Mouse (Mus musculus): ENCODE data around the gene Paqr5. TPM values are rescaled to one million over a fixed set of nuclear protein-coding genes. Genes with fewer than 3 reads are reported as not detected.

Gene Paqr5
- polyA plus RNA-seq, 1 experiment: 15.9 TPM

GRCm38 (mm10) chr9:62013316-62014097 is 13.1 kb downstream of the Paqr5 start:
- no peak for DNase-seq (ENCODE audit: low read depth)

- no peak for DNase-seq (ENCODE audit: low read depth)
These were observed 18.3 kb downstream of the Paqr5 start for GRCm38 (mm10) chr9:62008360-62008759.

- no peak for DNase-seq (ENCODE audit: low read depth)
These were observed 19.6 kb downstream of the Paqr5 start for GRCm38 (mm10) chr9:62007028-62007427.

- DNase-seq (ENCODE audit: low read depth): no peak
These were observed 23.0 kb downstream of the Paqr5 start for GRCm38 (mm10) chr9:62003611-62004010.

GRCm38 (mm10) chr9:61999653-62000420 is 26.8 kb downstream of the Paqr5 start:
- no peak for DNase-seq (ENCODE audit: low read depth)

- peak; percentile 77 for DNase-seq (ENCODE audit: low read depth)
These were observed 28.8 kb downstream of the Paqr5 start for GRCm38 (mm10) chr9:61997860-61998259.

GRCm38 (mm10) chr9:61991158-61991557 is 35.5 kb downstream of the Paqr5 start:
- no peak for DNase-seq (ENCODE audit: low read depth)

- DNase-seq (ENCODE audit: low read depth): no peak
These were observed 35.9 kb downstream of the Paqr5 start for GRCm38 (mm10) chr9:61990738-61991137.

GRCm38 (mm10) chr9:61986055-61986454 is 40.6 kb downstream of the Paqr5 start:
- no peak for DNase-seq (ENCODE audit: low read depth)

GRCm38 (mm10) chr9:61985183-61985863 is 41.3 kb downstream of the Paqr5 start:
- DNase-seq (ENCODE audit: low read depth): no peak

- DNase-seq (ENCODE audit: low read depth): no peak
These were observed 43.6 kb downstream of the Paqr5 start for GRCm38 (mm10) chr9:61982940-61983620.

GRCm38 (mm10) chr9:61981876-61982275 is 44.8 kb downstream of the Paqr5 start:
- no peak for DNase-seq (ENCODE audit: low read depth)

- no peak for DNase-seq (ENCODE audit: low read depth)
These were observed 46.7 kb downstream of the Paqr5 start for GRCm38 (mm10) chr9:61979983-61980382.

- DNase-seq (ENCODE audit: low read depth): no peak
These were observed 49.3 kb downstream of the Paqr5 start for GRCm38 (mm10) chr9:61977258-61977945.

- no peak for DNase-seq (ENCODE audit: low read depth)
These were observed 54.6 kb downstream of the Paqr5 start for GRCm38 (mm10) chr9:61972031-61972430.

- no peak for DNase-seq (ENCODE audit: low read depth)
These were observed 55.6 kb downstream of the Paqr5 start for GRCm38 (mm10) chr9:61971045-61971444.

GRCm38 (mm10) chr9:61967357-61967756 is 59.3 kb downstream of the Paqr5 start:
- DNase-seq (ENCODE audit: low read depth): no peak

GRCm38 (mm10) chr9:61965987-61966386 is 60.7 kb downstream of the Paqr5 start:
- no peak for DNase-seq (ENCODE audit: low read depth)

- no peak for DNase-seq (ENCODE audit: low read depth)
These were observed 61.2 kb downstream of the Paqr5 start for GRCm38 (mm10) chr9:61965411-61965930.

- no peak for DNase-seq (ENCODE audit: low read depth)
These were observed 63.3 kb downstream of the Paqr5 start for GRCm38 (mm10) chr9:61963356-61963755.

- DNase-seq (ENCODE audit: low read depth): no peak
These were observed 65.5 kb downstream of the Paqr5 start for GRCm38 (mm10) chr9:61961181-61961580.

Measured in gonadal fat pad, adult 2 months (tissue).